Mouse (Mus musculus) embryonic facial prominence, embryonic 14.5 days (tissue): ENCODE data around the gene 4930524J08Rik. TPM values are rescaled to one million over a fixed set of nuclear protein-coding genes. Genes with fewer than 3 reads are reported as not detected.

Experiments used
- ATAC-seq: fragments of 200-750 bp; cut with Nextera tagmentation; 2 replicates; pipeline ENCODE4 v1.8.0; 2017; ENCODE audit warnings: low read depth, moderate number of reproducible peaks, moderate TSS enrichment
- DNase-seq: peaks from one replicate; pipeline ENCODE4 v3.0.0-alpha.2; 2015; ENCODE audit warnings: low spot score
- H3K27ac ChIP-seq: fragments of 300-500 bp; sonication (generic); replicated peaks from 2 replicates; pipeline ENCODE4 v1.5.1; 2014; ENCODE audit warnings: low read depth, mild to moderate bottlenecking, low read length, moderate library complexity
- H3K27me3 ChIP-seq: fragments of 300-500 bp; sonication (generic); replicated peaks from 2 replicates; pipeline ENCODE4 v1.6.1; 2014; ENCODE audit warnings: low read length; ENCODE audit not compliant: control insufficient read depth, insufficient read depth
- H3K36me3 ChIP-seq: fragments of 300-500 bp; sonication (generic); 2 replicates; pipeline ENCODE4 v1.6.1; 2014; ENCODE audit warnings: low read length, mixed read lengths; ENCODE audit not compliant: control insufficient read depth, insufficient read depth
- H3K4me1 ChIP-seq: fragments of 300-500 bp; sonication (generic); 2 replicates; pipeline ENCODE4 v1.6.1; 2014; ENCODE audit warnings: antibody characterized with exemption, low read length; ENCODE audit not compliant: control insufficient read depth, insufficient read depth
- H3K4me2 ChIP-seq: fragments of 300-500 bp; sonication (generic); 2 replicates; pipeline ENCODE4 v1.6.1; 2014; ENCODE audit warnings: low read depth, mild to moderate bottlenecking, low read length, moderate library complexity, mixed read lengths
- H3K4me3 ChIP-seq: fragments of 300-500 bp; sonication (generic); 2 replicates; pipeline ENCODE4 v1.5.1; 2014; ENCODE audit warnings: low read depth, mild to moderate bottlenecking, low read length
- H3K9ac ChIP-seq: fragments of 300-500 bp; sonication (generic); 2 replicates; pipeline ENCODE4 v1.6.1; 2014; ENCODE audit warnings: low read depth, mild to moderate bottlenecking, low read length, moderate library complexity, mixed read lengths
- H3K9me3 ChIP-seq: fragments of 300-500 bp; sonication (generic); 2 replicates; pipeline ENCODE4 v1.6.1; 2016; ENCODE audit warnings: low read length; ENCODE audit not compliant: control insufficient read depth
- WGBS: fragments of 180-500 bp; shearing (Covaris S2); extraction: QIAGEN DNeasy Blood & Tissue Kit; methylation state at CpG from one replicate; pipeline ENCODE4 v1.1.7; 2014; 5-methylcytosine and 5-hydroxymethylcytosine counted together
- polyA plus RNA-seq: library from polyadenylated mRNA; unstranded; fragments of >200 nt; fragmentation: Nextera tagmentation; extraction: Ambion mirVana; gene quantifications from 2 replicates; pipeline ENCODE4 v1.2.1, GENCODE M21; 2014

4930524J08Rik gene
- polyA plus RNA-seq, 1 experiment from 2014 or later, result 1.7 TPM

GRCm38 (mm10) chr5:100008485-100008884, 29.6 kb downstream of the 4930524J08Rik start:
- WGBS, result 56% methylated on average over 3 of the region's 3 CpGs
- Histone ChIP-seq H3K4me2 (no peak overlapping the region), H3K27me3 (no peaks in the 10 kb centered on the region), H3K4me3 (no peak overlapping the region), H3K9ac (no peak overlapping the region), H3K27ac (no peak overlapping the region), H3K36me3 (no peaks in the 10 kb centered on the region), H3K4me1 (no peaks in the 10 kb centered on the region), H3K9me3 (no peaks in the 10 kb centered on the region)
- DNase-seq (no peak), ATAC-seq (no peak)

DNA sequence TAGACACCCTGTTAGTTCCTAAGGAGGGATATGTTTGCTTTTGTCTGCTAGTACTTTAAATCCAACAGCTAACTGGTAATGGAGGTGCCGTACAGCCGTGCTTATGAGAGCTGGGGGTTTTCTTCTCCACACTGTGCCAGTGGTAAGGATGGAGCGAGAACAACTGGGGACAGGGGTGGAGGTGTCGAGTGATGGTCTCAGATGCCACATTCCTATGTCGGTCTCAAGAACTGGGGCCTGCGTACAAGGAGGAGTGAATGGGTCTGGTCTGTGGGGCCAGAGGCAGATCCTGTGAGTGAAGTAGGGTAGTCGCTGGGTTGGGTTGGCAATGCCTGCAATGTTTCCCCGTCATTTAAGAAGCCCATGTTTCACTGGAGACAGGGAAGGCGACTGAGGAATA, 33.7 kb downstream of the 4930524J08Rik start:
- Histone ChIP-seq H3K9me3 (no peaks in the 10 kb centered on the region), H3K4me1 (no peaks in the 10 kb centered on the region), H3K27me3 (no peaks in the 10 kb centered on the region), H3K4me2 (no peak overlapping the region), H3K4me3 (no peak overlapping the region), H3K9ac (no peak overlapping the region), H3K36me3 (no peaks in the 10 kb centered on the region), H3K27ac (no peak overlapping the region)
- WGBS, result 73% methylated on average over 9 of the region's 9 CpGs
- ATAC-seq (no peak), DNase-seq (no peak)

DNA sequence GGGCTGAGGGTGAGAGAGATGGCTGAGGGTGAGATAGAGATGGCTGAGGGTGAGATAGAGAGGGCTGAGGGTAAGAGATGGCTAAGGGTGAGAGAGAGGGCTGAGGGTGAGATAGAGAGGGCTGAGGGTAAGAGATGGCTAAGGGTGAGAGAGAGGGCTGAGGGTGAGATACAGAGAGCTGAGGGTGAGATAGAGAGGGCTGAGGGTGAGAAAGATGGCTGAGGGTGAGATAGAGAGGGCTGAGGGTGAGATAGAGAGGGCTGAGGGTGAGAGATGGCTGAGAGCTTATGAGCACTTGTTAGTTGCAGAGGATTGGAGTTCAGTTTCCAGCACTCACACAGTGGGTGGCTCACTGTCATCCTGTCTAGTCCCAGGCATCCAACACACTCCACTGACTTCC, 41.2 kb downstream of the 4930524J08Rik start:
- H3K9me3 ChIP-seq, result no peaks in the 10 kb centered on the region
- no peak overlapping the region for H3K27ac ChIP-seq
- DNase-seq (no peak), ATAC-seq (no peak)
- H3K4me2 ChIP-seq, result no peak overlapping the region
- H3K4me1 ChIP-seq, result no peaks in the 10 kb centered on the region
- no peak overlapping the region for H3K9ac ChIP-seq
- H3K27me3 ChIP-seq, result no peaks in the 10 kb centered on the region
- H3K36me3 ChIP-seq, result no peaks in the 10 kb centered on the region
- H3K4me3 ChIP-seq, result no peak overlapping the region

GRCm38 (mm10) chr5:100024403-100024802, 45.5 kb downstream of the 4930524J08Rik start:
- DNase-seq, result no peak
- Histone ChIP-seq H3K4me2 (no peak overlapping the region), H3K27ac (no peak overlapping the region), H3K9ac (no peak overlapping the region), H3K27me3 (no peaks in the 10 kb centered on the region), H3K4me1 (no peaks in the 10 kb centered on the region), H3K9me3 (no peaks in the 10 kb centered on the region), H3K36me3 (no peaks in the 10 kb centered on the region), H3K4me3 (no peak overlapping the region)
- ATAC-seq, result no peak
- 69% methylated on average over 5 of the region's 5 CpGs for WGBS

DNA sequence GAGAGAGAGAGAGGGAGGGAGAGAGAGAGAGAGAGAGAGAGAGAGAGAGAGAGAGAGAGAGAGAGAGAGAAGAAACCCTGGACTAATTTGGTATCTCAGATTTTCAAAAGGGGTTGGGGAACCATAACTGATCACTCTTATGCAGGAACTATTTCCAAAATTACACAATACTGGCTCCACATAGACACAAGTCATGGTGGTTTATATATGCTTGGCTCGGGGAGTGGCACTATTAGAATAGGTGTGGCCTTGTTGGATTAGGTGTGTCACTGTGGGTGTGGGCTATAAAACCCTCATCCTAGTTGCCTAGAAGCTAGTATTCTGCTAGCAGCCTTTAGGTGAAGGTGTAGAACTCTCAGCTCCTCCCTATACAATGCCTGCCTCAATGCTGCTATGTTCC, 46.0 kb downstream of the 4930524J08Rik start:
- H3K9ac ChIP-seq, result no peak overlapping the region
- H3K4me1 ChIP-seq, result 0 out of 2 replicates have a peak, but pooled peaks cover under 1% of the 10 kb centered on the region
- no peaks in the 10 kb centered on the region for H3K36me3 ChIP-seq
- H3K27ac ChIP-seq, result no peak overlapping the region
- no peak overlapping the region for H3K4me2 ChIP-seq
- DNase-seq (no peak), ATAC-seq (no peak)
- 78% methylated on average over 1 of the region's 1 CpGs for WGBS
- H3K9me3 ChIP-seq, result no peaks in the 10 kb centered on the region
- H3K27me3 ChIP-seq, result no peaks in the 10 kb centered on the region
- no peak overlapping the region for H3K4me3 ChIP-seq

Other genes starting within 250 kb of the 4930524J08Rik start
- gene Rasgef1b, start 250.0 kb upstream of the 4930524J08Rik start, polyA plus RNA-seq, result 6.5 and 7.1 TPM in 2 replicates
- gene Vamp9, start 72.8 kb upstream of the 4930524J08Rik start, polyA plus RNA-seq, result not detected in 2 replicates
- gene Hnrnpd, start 123 bp upstream of the 4930524J08Rik start, polyA plus RNA-seq, result 127 and 140 TPM in 2 replicates
- 148 and 178 TPM in 2 replicates for gene Hnrnpdl, start 60.6 kb downstream of the 4930524J08Rik start, polyA plus RNA-seq
- 37.2 and 37.6 TPM in 2 replicates for gene Enoph1, start 60.9 kb downstream of the 4930524J08Rik start, polyA plus RNA-seq
- 5.2 and 6.5 TPM in 2 replicates for gene Tmem150c, start 180.7 kb downstream of the 4930524J08Rik start, polyA plus RNA-seq